Mouse (Mus musculus) spleen, adult 2 months (tissue): Measurements from ENCODE around the gene Osbpl3. TPM values are rescaled to one million over a fixed set of nuclear protein-coding genes. Genes with fewer than 3 reads are reported as not detected.

ENCODE experiments used
- DNase-seq, 2 experiments: peaks; one replicate each; pipeline versions ENCODE4 v3.0.0 to v3.0.0-alpha.2; 2012 to 2021; ENCODE audit warnings: low spot score in 2 of 2, low read depth in 1 of 2
- H3K27ac ChIP-seq: fragments of 200-500 bp; 2 replicates; pipeline ENCODE4 v1.5.1; 2012; ENCODE audit warnings: low read length, inconsistent platforms; ENCODE audit not compliant: insufficient read depth
- H3K27me3 ChIP-seq: fragments of 200-500 bp; 2 replicates; pipeline ENCODE4 v1.6.1; 2012; ENCODE audit warnings: mild to moderate bottlenecking, moderate library complexity, low read length, inconsistent platforms; ENCODE audit not compliant: control insufficient read depth, insufficient read depth
- H3K36me3 ChIP-seq: fragments of 200-500 bp; 2 replicates; pipeline ENCODE4 v1.6.1; 2012; ENCODE audit warnings: mild to moderate bottlenecking, low read length, inconsistent platforms; ENCODE audit not compliant: control insufficient read depth, insufficient read depth
- H3K4me1 ChIP-seq: fragments of 200-500 bp; 2 replicates; pipeline ENCODE4 v1.6.1; 2011; ENCODE audit warnings: inconsistent platforms; ENCODE audit not compliant: control insufficient read depth, insufficient read depth, insufficient read length
- H3K4me3 ChIP-seq: fragments of 200-500 bp; 2 replicates; pipeline ENCODE4 v1.5.1; 2011; ENCODE audit warnings: mild to moderate bottlenecking, inconsistent platforms; ENCODE audit not compliant: insufficient read depth, insufficient read length; ENCODE audit errors: extremely low read depth
- CTCF ChIP-seq: fragments of 200-500 bp; IDR thresholded peaks from 2 replicates; pipeline ENCODE4 v1.5.1; 2011; ENCODE audit warnings: mild to moderate bottlenecking, inconsistent platforms; ENCODE audit not compliant: insufficient read depth, insufficient read length, insufficient replicate concordance; ENCODE audit errors: extremely low read depth
- POLR2A ChIP-seq: fragments of 200-500 bp; IDR thresholded peaks from 2 replicates; pipeline ENCODE4 v1.6.1; 2011; ENCODE audit warnings: low read depth, low read length, inconsistent platforms
- WGBS: fragments of 180-500 bp; shearing (Covaris S2); methylation state at CpG from one replicate; pipeline ENCODE4 v1.1.7; 2018; 5-methylcytosine and 5-hydroxymethylcytosine counted together
- polyA plus RNA-seq: library from polyadenylated mRNA; depleted of rRNA; stranded (reverse); fragments of >200 nt; gene quantifications from 2 replicates; pipeline ENCODE4 v1.2.3, GENCODE M21; 2012

Gene Osbpl3
- polyA plus RNA-seq, 1 experiment, result 2.8 TPM

- no peak for TF ChIP-seq POLR2A
- no peak for TF ChIP-seq CTCF
- DNase-seq, result no peak
- H3K4me1 ChIP-seq, result no peaks in the 10 kb centered on the region
- no peaks in the 10 kb centered on the region for H3K36me3 ChIP-seq
- no peaks in the 10 kb centered on the region for H3K27me3 ChIP-seq
- no peak overlapping the region for H3K27ac ChIP-seq
- 90% methylated on average over 2 of the region's 2 CpGs for WGBS
- H3K4me3 ChIP-seq, result no peak overlapping the region
Measured at GRCm38 (mm10) chr6:50437815-50438214, 18.2 kb downstream of the Osbpl3 start.

DNA sequence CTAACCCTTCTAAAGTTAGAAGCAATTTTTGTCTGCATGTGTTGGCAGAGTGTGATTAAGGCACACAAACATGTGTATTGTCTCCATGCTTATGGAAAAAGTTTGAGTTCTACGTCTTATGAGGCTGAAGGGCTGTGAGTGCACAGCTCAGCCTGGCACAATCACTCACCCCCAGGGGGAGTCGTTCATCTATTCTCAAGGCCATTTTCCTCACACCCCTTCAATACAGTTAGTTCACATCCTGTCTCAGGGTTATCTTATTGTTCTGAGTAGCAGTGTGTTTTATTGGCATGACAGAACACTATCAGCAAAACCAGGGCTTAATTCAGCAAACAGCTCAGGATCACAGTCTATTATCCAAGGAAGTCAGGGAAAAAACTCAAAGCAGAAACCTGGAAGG is 19.3 kb downstream of the Osbpl3 start:
- Histone ChIP-seq H3K4me3 (no peak overlapping the region), H3K4me1 (no peaks in the 10 kb centered on the region), H3K27ac (no peak overlapping the region), H3K36me3 (no peaks in the 10 kb centered on the region), H3K27me3 (no peaks in the 10 kb centered on the region)
- TF ChIP-seq CTCF (no peak), POLR2A (no peak)
- WGBS, result 65% methylated on average over 2 of the region's 2 CpGs
- no peak for DNase-seq

DNA sequence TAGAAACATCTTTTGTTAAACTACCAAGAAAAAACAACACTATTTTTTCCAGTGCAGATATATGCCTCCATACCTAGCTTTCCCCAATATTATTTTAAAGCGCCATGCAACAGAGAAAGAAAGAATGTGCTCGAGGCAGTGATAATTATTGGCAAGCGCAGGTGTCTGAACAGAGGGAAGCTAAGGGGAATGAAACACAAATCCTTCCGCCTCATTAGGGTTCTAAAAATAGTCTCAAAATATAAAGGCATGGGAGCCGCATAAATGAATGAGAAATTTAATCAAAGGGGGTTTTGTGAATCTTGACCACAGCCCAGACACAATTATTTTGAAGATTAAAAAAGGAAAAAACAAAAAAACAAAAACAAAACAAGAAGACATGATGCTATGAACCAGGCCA is 23.5 kb downstream of the Osbpl3 start:
- Histone ChIP-seq H3K4me1 (no peaks in the 10 kb centered on the region; the same call in 1 of the 2 replicates), H3K36me3 (no peaks in the 10 kb centered on the region), H3K4me3 (no peak overlapping the region), H3K27ac (no peak overlapping the region), H3K27me3 (no peaks in the 10 kb centered on the region)
- WGBS, result 90% methylated on average over 5 of the region's 5 CpGs
- TF ChIP-seq CTCF, result no peak
- TF ChIP-seq POLR2A, result no peak
- no peak for DNase-seq

DNA sequence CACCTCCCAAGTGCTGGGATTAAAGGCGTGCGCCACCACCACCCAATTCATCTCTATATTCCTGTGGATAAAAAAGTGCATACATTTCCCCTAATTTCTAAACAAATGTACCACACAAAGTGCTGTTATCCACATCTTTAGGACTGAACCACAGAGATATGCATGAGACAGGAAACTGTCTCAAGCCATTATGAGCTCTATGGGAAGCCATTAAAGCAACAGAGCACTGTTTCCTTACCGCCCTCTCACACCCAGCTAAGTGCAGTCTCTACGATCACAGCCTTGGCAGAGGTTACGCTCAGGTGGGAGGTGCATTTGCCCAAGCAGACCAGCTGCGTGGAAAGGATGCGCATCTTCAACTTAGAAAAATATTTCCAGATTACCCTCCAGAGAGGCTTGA is 26.7 kb downstream of the Osbpl3 start:
- Histone ChIP-seq H3K36me3 (no peaks in the 10 kb centered on the region), H3K4me1 (no peaks in the 10 kb centered on the region; the same call in 1 of the 2 replicates), H3K4me3 (no peak overlapping the region), H3K27ac (no peak overlapping the region), H3K27me3 (no peaks in the 10 kb centered on the region)
- DNase-seq, result no peak
- WGBS, result 88% methylated on average over 7 of the region's 7 CpGs
- TF ChIP-seq POLR2A, result no peak
- no peak for TF ChIP-seq CTCF

DNA sequence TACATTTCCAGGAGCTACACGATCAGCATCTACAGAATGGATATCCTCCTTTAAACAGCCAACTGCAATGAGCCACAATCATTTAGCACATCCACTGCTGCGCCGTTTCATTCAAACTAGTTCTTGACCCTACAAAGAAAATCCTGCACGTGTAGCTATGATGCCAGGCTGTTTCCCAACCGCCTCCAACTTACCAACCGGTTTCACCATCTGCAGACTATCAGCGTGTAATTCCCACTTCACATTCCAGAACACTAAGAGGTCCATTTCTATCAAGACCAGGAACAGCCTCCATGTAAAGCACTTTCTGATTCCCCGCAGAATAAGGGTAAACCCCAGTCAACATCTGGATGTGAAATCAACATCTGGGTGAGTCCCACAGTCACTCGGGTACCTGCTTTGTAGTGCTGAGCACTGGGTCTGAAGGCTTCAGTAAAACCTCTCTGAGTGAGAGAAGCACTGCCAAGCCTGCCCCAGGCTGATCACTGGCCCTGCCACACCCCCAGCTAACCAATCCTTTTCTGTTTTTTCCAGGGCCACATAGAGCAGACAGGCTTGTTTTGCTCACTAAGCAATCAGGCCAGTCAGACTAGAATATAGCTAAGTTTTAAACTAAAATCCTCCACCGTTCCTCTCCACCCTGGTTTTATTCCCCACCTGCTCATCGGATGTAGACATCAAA is 28.8 kb downstream of the Osbpl3 start:
- Histone ChIP-seq H3K27ac (no peak overlapping the region), H3K27me3 (no peaks in the 10 kb centered on the region), H3K36me3 (no peaks in the 10 kb centered on the region), H3K4me3 (no peak overlapping the region), H3K4me1 (no peaks in the 10 kb centered on the region; the same call in 1 of the 2 replicates)
- TF ChIP-seq CTCF (no peak), POLR2A (no peak)
- DNase-seq, result no peak
- 91% methylated on average over 11 of the region's 11 CpGs for WGBS

DNA sequence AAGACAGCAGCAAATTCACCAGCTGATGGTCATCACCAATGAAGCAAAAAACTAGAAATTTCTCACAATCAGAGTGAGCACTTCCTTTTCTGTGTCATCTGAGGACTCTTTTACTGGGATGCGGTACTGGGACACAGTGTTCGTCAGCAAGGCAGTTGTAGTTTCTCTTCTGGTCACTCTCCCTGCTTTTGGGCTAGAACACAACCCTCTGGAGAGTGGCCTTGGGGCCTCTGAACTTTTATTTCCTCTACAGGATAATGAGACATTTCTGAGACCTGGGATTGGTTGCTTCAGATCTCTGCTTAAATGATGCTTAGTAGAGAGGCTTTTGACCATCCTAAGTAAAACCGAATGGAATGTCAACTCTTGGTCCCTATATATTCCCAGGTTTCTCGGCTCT is 29.4 kb downstream of the Osbpl3 start:
- H3K36me3 ChIP-seq, result no peaks in the 10 kb centered on the region
- no peak for DNase-seq
- 93% methylated on average over 4 of the region's 4 CpGs for WGBS

DNA sequence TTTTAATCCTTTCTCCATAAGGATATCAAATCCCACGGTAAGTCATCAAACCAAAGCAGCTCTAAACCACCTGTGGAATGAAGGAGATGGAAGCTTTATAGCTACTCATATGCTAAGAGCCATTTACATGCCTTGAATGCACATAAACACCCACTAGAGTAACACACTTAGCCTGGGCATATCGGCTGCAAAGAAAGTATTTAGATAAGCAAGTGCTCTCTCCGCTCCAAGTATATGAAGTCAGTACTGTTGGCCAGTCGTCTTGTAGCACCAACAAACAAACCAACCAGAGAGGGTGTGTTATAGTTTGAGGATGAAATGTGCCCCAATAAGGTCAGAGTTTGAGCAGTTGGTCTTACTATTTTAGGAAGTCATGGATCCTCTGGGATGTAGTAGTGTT is 31.7 kb downstream of the Osbpl3 start:
- DNase-seq, result no peak
- H3K36me3 ChIP-seq, result no peaks in the 10 kb centered on the region
- no peaks in the 10 kb centered on the region for H3K27me3 ChIP-seq
- TF ChIP-seq CTCF (no peak), POLR2A (no peak)
- H3K4me3 ChIP-seq, result no peak overlapping the region
- H3K4me1 ChIP-seq, result no peaks in the 10 kb centered on the region
- no peak overlapping the region for H3K27ac ChIP-seq
- 92% methylated on average over 4 of the region's 4 CpGs for WGBS

More for the DNA sequence above, 29.4 kb downstream of the Osbpl3 start:
- no peak overlapping the region for H3K27ac ChIP-seq
- H3K4me3 ChIP-seq, result no peak overlapping the region
- no peaks in the 10 kb centered on the region; the same call in 1 of the 2 replicates for H3K4me1 ChIP-seq
- H3K27me3 ChIP-seq, result no peaks in the 10 kb centered on the region
- TF ChIP-seq POLR2A (no peak), CTCF (no peak)
